ENCODE assay signal across 38 mouse cellular contexts in genomic region chr13:41110935-41111334, GRCm38 (mm10). TPM values are rescaled to one million over a fixed set of nuclear protein-coding genes. Genes with fewer than 3 reads are reported as not detected.
"Had no signal": no experiment of that assay in that cellular context is flagged by ENCODE, and none has a peak within 500 bp of the region (broad histone marks: within the 10 kb centered on the region; RNA-seq: fewer than 3 reads in every experiment).

TSS of gene Gcm2 (minus strand) at chr13:41111035.

- H3K4me3 ChIP-seq: embryonic facial prominence, embryonic 10.5 days; embryonic facial prominence, embryonic 12.5 days; embryonic facial prominence, embryonic 13.5 days; embryonic facial prominence, embryonic 15.5 days; erythroblast, embryonic 14.5 days; forebrain, embryonic 10.5 days; forebrain, embryonic 12.5 days; forebrain, embryonic 13.5 days; forebrain, embryonic 15.5 days; gastrocnemius, adult 2 months; heart, adult 2 months; heart, embryonic 10.5 days had no signal

- H3K4me1 ChIP-seq: embryonic facial prominence, embryonic 12.5 days; embryonic facial prominence, embryonic 13.5 days; embryonic facial prominence, embryonic 15.5 days; forebrain, embryonic 12.5 days; forebrain, embryonic 15.5 days had no signal

- H3K9ac ChIP-seq: embryonic facial prominence, embryonic 12.5 days; embryonic facial prominence, embryonic 13.5 days; embryonic facial prominence, embryonic 15.5 days; forebrain, embryonic 12.5 days; forebrain, embryonic 13.5 days; forebrain, embryonic 15.5 days; forebrain, postnatal 0 days had no signal

- H3K9me3 ChIP-seq: embryonic facial prominence, embryonic 10.5 days; embryonic facial prominence, embryonic 12.5 days; embryonic facial prominence, embryonic 13.5 days; embryonic facial prominence, embryonic 15.5 days; forebrain, embryonic 10.5 days; forebrain, embryonic 12.5 days; forebrain, embryonic 13.5 days; forebrain, embryonic 15.5 days; heart, embryonic 10.5 days had no signal

- DNase-seq: cerebellum, adult 9-10 months; cerebellum, adult 9-11 months; cerebellum, postnatal 10 days; cerebellum, postnatal 14 days; cerebellum, postnatal 25 days; cerebellum, postnatal 36 days; embryo, embryonic 11 days; forebrain, postnatal 0 days; gastrocnemius, adult 2 months; gastrocnemius, postnatal 10 days; gastrocnemius, postnatal 14 days; gastrocnemius, postnatal 25 days; gastrocnemius, postnatal 36 days; heart, adult 11 months; heart, adult 18-20 months; heart, adult 2 months had no signal

- H3K36me3 ChIP-seq: embryonic facial prominence, embryonic 10.5 days; embryonic facial prominence, embryonic 12.5 days; embryonic facial prominence, embryonic 13.5 days; embryonic facial prominence, embryonic 15.5 days; forebrain, embryonic 10.5 days; forebrain, embryonic 12.5 days; forebrain, embryonic 15.5 days; heart, embryonic 10.5 days had no signal

- ATAC-seq: forebrain, embryonic 13.5 days; forebrain, embryonic 14.5 days; forebrain, embryonic 15.5 days; forebrain, postnatal 0 days had no signal

- H3K27me3 ChIP-seq: forebrain, embryonic 15.5 days had no signal

- H3K27ac ChIP-seq: embryonic facial prominence, embryonic 10.5 days; embryonic facial prominence, embryonic 12.5 days; embryonic facial prominence, embryonic 13.5 days; embryonic facial prominence, embryonic 15.5 days; forebrain, embryonic 10.5 days; forebrain, embryonic 12.5 days; forebrain, embryonic 13.5 days; forebrain, embryonic 15.5 days; gastrocnemius, adult 2 months; heart, adult 2 months; heart, embryonic 10.5 days had no signal

- H3K4me2 ChIP-seq: embryonic facial prominence, embryonic 12.5 days; embryonic facial prominence, embryonic 13.5 days; embryonic facial prominence, embryonic 15.5 days; forebrain, embryonic 12.5 days; forebrain, embryonic 13.5 days; forebrain, embryonic 15.5 days had no signal

RNA-seq across cellular contexts. Expression of gene Gcm2, which starts in this region (rescaled TPM):
- total RNA-seq: common myeloid progenitor, adult 5-6 weeks; forebrain, postnatal 0 days; gastrocnemius, adult 18-20 months; gastrocnemius, adult 2 months; gastrocnemius, adult 8-10 months; gastrocnemius, postnatal 10 days; gastrocnemius, postnatal 14 days; gastrocnemius, postnatal 25 days; gastrocnemius, postnatal 36 days; gastrocnemius, postnatal 4 days; granulocyte monocyte progenitor cell, adult 5-6 weeks; heart, adult 18-20 months; heart, adult 2 months; heart, adult 8-10 months had no signal
- polyA plus RNA-seq: cortical plate, adult 2 months; embryonic facial prominence, embryonic 11.5 days; embryonic facial prominence, embryonic 13.5 days; embryonic facial prominence, embryonic 15.5 days; erythroblast, embryonic 14.5 days; forebrain, embryonic 10.5 days; forebrain, embryonic 11.5 days; forebrain, embryonic 12.5 days; forebrain, embryonic 13.5 days; forebrain, embryonic 14.5 days; forebrain, embryonic 15.5 days; forebrain, postnatal 0 days; frontal cortex, adult 2 months; gonadal fat pad, adult 2 months; heart, adult 2 months had no signal
